Mouse (Mus musculus) spleen, adult 2 months (tissue): ENCODE data around the gene Cped1.

Experiments used
- CTCF ChIP-seq: fragments of 200-500 bp; IDR thresholded peaks from 2 replicates; pipeline ENCODE4 v1.5.1; 2011; ENCODE audit warnings: mild to moderate bottlenecking, inconsistent platforms; ENCODE audit not compliant: insufficient read depth, insufficient read length, insufficient replicate concordance; ENCODE audit errors: extremely low read depth
- POLR2A ChIP-seq: fragments of 200-500 bp; IDR thresholded peaks from 2 replicates; pipeline ENCODE4 v1.6.1; 2011; ENCODE audit warnings: low read depth, low read length, inconsistent platforms

DNA sequence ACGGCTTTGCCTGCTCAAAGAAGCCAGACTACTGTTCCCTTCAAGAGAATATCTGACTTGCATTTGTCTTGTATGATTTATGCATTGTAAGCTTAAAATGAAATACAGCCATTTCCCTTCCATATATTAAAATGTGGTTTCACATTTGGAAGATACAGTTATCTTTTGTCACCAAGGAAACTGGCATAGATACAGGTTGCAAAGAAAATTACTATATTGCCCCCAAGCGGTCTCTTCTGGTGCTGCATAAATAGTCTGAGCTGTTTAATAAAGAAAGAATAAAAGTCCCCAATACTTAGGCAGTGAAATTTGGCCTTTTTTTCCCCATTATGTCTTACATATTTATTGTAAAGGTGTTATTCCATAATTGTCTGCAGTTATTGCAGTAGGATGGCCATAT lies 112.0 kb downstream of the Cped1 start:
- TF ChIP-seq POLR2A (no peak), CTCF (no peak)
